Mouse (Mus musculus) embryonic facial prominence, embryonic 10.5 days (tissue): Measurements from ENCODE around the gene Dennd2a. TPM values are rescaled to one million over a fixed set of nuclear protein-coding genes. Genes with fewer than 3 reads are reported as not detected.

Experiments used
- DNase-seq: peaks from one replicate; pipeline ENCODE4 v3.0.0-alpha.2; 2017; ENCODE audit warnings: low spot score
- H3K27ac ChIP-seq: fragments of 300-500 bp; sonication (generic); replicated peaks from 2 replicates; pipeline ENCODE4 v1.5.1; 2016; ENCODE audit warnings: mild to moderate bottlenecking
- H3K27me3 ChIP-seq: fragments of 300-500 bp; sonication (generic); replicated peaks from 2 replicates; pipeline ENCODE4 v1.6.1; 2016; ENCODE audit warnings: low read depth, mild to moderate bottlenecking; ENCODE audit not compliant: poor library complexity, severe bottlenecking
- H3K36me3 ChIP-seq: fragments of 300-500 bp; sonication (generic); replicated peaks from 2 replicates; pipeline ENCODE4 v1.6.1; 2016; ENCODE audit warnings: mild to moderate bottlenecking, moderate library complexity
- H3K4me1 ChIP-seq: fragments of 300-500 bp; sonication (generic); 2 replicates; pipeline ENCODE4 v1.6.1; 2016
- H3K4me3 ChIP-seq: fragments of 300-500 bp; sonication (generic); 2 replicates; pipeline ENCODE4 v1.5.1; 2016; ENCODE audit warnings: mild to moderate bottlenecking, moderate library complexity
- H3K9me3 ChIP-seq: fragments of 300-500 bp; sonication (generic); 2 replicates; pipeline ENCODE4 v1.6.1; 2016; ENCODE audit warnings: mild to moderate bottlenecking
- WGBS: fragments of 180-500 bp; shearing (Covaris S2); methylation state at CpG from one replicate; pipeline ENCODE4 v1.1.7; 2016; 5-methylcytosine and 5-hydroxymethylcytosine counted together
- polyA plus RNA-seq: library from polyadenylated mRNA; unstranded; fragments of >200 nt; fragmentation: Nextera tagmentation; extraction: Ambion mirVana; gene quantifications from 2 replicates; pipeline ENCODE4 v1.2.1, GENCODE M21; 2016

Dennd2a gene
- polyA plus RNA-seq = 34.3 and 37.8 TPM in 2 replicates

DNA sequence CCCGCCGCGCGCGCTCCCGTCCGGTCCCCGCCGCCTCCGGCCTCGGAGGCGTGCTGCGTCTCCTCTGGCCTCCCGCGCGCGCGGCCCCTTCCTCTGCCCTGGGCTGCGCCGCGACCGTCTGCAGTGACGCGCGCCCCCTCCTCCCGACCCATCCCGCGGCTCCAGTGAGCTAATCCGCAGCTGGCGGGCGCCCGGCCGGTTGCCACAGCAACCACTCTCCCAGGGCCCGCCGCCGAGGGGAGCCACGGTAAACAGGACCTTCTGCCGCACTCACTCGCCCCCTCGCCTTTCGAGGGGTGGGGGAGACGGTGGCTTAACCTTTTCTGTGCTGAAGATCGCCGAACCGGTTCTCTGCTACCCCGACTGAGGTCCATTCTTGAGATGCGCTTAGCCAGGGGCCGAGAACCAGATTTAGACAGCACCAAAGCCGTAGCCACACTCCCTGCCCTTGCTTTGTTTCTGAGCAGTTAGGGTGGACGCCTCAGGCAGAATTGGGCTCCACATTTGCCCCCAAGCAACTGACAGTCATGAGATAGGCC is at the start of gene Dennd2a:
Gene Dennd2a (minus strand): TSS at position 145 of the 539 bp plus-strand sequence.
- under 1% methylated on average over 50 of the region's 50 CpGs for WGBS
- H3K27me3 ChIP-seq = no peaks in the 10 kb centered on the region
- peaks cover 19% of the 10 kb centered on the region for H3K36me3 ChIP-seq
- peak; percentile 97 for DNase-seq
- no peaks in the 10 kb centered on the region for H3K9me3 ChIP-seq
- H3K4me1 ChIP-seq = peaks cover 50% of the 10 kb centered on the region
- H3K4me3 ChIP-seq = peak within 1 kb of the TSS; percentile 92
- peak within 1 kb of the TSS; percentile 99 for H3K27ac ChIP-seq

DNA sequence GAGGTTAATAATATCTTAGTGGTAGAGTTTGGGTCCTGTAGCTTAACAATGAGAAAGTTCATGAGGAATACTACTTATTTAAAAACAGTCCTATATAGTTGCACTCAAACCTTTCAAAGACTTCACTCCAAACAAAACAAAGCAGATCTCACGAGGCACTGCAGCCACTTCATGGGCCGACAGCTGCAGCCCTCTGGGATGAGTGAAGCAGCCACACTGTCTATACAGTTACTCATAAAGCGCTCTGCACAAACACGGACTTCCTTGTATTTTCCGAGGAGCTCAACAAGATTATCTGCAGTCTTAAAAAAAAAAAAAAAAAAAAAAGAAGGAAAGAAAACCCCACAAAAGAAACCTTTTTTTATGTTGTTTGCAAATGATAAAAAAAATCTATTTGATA is 49.7 kb upstream of the Dennd2a start:
- no peaks in the 10 kb centered on the region for H3K4me1 ChIP-seq
- H3K36me3 ChIP-seq = peaks cover 34% of the 10 kb centered on the region
- H3K4me3 ChIP-seq = no peak overlapping the region
- no peak overlapping the region for H3K27ac ChIP-seq
- 82% methylated on average over 5 of the region's 5 CpGs for WGBS
- no peaks in the 10 kb centered on the region for H3K9me3 ChIP-seq
- no peak for DNase-seq
- no peaks in the 10 kb centered on the region for H3K27me3 ChIP-seq

DNA sequence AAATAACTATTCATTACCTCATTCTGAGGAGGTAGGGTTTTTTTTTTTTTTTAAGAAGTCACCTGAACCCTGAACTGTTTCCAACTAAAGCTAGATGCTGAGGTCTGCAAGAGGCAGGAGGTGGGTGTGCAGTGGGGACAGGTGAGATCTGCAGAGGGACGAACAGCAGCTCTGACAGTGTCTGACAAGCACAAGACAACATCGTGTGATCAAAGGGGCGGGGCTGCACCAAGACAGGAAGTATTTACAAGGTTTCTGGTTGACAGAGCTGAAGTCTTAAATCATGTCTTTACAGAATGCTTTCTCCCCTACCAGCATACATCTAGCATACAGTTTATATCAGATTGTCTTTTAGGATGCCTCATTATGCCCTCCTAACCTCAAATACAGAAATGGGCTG is 49.2 kb upstream of the Dennd2a start:
- H3K36me3 ChIP-seq = peaks cover 37% of the 10 kb centered on the region
- no peak overlapping the region for H3K4me3 ChIP-seq
- WGBS = 74% methylated on average over 3 of the region's 3 CpGs
- no peaks in the 10 kb centered on the region for H3K4me1 ChIP-seq
- H3K27me3 ChIP-seq = no peaks in the 10 kb centered on the region
- no peaks in the 10 kb centered on the region for H3K9me3 ChIP-seq
- DNase-seq = no peak
- no peak overlapping the region for H3K27ac ChIP-seq

DNA sequence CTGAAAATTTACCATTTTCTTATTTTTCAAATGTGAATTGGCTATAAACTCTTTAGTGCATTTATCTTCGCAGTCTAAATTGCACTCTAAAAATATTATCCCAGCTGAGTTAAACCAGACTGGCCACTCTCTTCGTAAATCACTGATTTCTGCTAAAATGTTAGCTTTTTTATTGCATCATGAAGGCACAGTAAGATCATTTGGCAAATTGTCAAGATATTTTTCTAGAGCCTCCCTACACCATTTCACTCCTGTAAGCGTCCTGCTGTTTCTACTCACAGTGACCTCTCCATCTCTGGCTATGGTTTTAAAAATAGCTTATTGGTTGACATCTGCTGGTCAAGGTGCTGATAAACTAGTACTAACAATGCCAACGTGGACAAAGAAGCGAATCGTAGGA is 48.4 kb upstream of the Dennd2a start:
- no peak overlapping the region for H3K4me3 ChIP-seq
- no peak for DNase-seq
- H3K9me3 ChIP-seq = no peaks in the 10 kb centered on the region
- H3K4me1 ChIP-seq = no peaks in the 10 kb centered on the region
- no peak overlapping the region for H3K27ac ChIP-seq
- no peaks in the 10 kb centered on the region for H3K27me3 ChIP-seq
- peaks cover 34% of the 10 kb centered on the region for H3K36me3 ChIP-seq
- 93% methylated on average over 6 of the region's 6 CpGs for WGBS

DNA sequence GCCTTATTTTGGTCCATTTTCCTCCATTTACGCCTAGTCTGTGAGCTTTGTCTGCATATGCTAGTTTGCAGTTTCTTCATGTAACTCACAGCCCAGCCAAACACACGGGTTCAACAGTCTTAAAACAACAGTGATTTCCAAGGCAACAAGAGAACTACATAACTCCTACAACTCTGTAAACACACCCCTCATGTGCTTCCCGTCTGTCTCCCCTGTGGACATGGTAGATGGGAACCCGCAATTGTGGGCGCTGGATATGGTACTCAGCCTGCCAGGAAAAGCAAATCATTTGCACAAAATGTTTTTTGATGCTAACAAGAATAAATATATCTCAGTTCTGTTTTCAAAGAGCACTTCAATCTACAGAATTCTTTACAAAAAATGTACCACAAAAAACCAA is 46.9 kb upstream of the Dennd2a start:
- H3K27ac ChIP-seq = no peak overlapping the region
- no peaks in the 10 kb centered on the region for H3K9me3 ChIP-seq
- no peak overlapping the region for H3K4me3 ChIP-seq
- H3K27me3 ChIP-seq = no peaks in the 10 kb centered on the region
- peaks cover 37% of the 10 kb centered on the region for H3K36me3 ChIP-seq
- 92% methylated on average over 5 of the region's 5 CpGs for WGBS
- no peak for DNase-seq
- H3K4me1 ChIP-seq = no peaks in the 10 kb centered on the region

DNA sequence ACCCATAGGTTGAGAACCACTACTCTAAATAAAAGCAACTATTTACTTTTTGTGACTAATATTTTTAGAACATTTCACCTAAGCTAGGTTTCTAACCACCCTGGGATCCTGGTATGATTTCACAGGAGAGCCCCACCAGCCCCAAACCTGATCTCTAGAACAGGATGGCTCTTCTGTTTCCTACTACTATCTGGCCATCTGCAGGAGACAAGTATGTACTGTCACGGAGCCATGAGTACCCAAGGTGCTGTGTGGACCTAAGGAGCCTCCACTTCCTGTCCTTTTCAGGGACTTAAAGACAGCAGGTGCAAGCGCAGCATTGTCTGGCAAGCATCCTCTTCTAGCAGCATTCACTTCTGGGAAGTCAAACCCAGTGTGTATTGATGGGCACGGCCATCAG is 44.2 kb upstream of the Dennd2a start:
- no peak for DNase-seq
- H3K27ac ChIP-seq = no peak overlapping the region
- H3K4me3 ChIP-seq = no peak overlapping the region
- 88% methylated on average over 3 of the region's 3 CpGs for WGBS
- H3K36me3 ChIP-seq = peaks cover 61% of the 10 kb centered on the region
- H3K9me3 ChIP-seq = no peaks in the 10 kb centered on the region
- H3K27me3 ChIP-seq = no peaks in the 10 kb centered on the region
- H3K4me1 ChIP-seq = no peaks in the 10 kb centered on the region

DNA sequence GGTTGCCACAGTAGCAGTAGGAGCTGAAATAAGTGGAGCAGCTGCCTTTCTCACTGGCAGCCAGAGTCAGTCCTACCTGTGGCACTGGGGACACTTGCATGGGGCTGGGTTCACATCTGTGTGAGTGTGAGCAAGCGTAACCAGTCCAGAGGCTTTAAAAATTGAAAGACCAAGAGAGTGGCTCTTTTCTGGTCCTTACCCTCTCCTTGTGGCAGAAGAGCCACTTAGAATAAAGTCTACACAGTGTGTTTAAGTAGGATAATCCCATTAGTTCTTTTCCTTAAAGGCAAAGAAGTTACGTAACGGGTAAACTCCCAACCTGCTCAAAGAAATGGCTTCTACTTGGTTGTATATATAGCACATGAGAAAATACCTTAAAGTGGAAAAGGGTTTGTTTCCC is 43.2 kb upstream of the Dennd2a start:
- no peaks in the 10 kb centered on the region for H3K9me3 ChIP-seq
- no peaks in the 10 kb centered on the region for H3K27me3 ChIP-seq
- H3K36me3 ChIP-seq = peaks cover 68% of the 10 kb centered on the region
- H3K4me1 ChIP-seq = no peaks in the 10 kb centered on the region
- no peak overlapping the region for H3K27ac ChIP-seq
- DNase-seq = no peak
- H3K4me3 ChIP-seq = no peak overlapping the region
- 94% methylated on average over 3 of the region's 3 CpGs for WGBS

DNA sequence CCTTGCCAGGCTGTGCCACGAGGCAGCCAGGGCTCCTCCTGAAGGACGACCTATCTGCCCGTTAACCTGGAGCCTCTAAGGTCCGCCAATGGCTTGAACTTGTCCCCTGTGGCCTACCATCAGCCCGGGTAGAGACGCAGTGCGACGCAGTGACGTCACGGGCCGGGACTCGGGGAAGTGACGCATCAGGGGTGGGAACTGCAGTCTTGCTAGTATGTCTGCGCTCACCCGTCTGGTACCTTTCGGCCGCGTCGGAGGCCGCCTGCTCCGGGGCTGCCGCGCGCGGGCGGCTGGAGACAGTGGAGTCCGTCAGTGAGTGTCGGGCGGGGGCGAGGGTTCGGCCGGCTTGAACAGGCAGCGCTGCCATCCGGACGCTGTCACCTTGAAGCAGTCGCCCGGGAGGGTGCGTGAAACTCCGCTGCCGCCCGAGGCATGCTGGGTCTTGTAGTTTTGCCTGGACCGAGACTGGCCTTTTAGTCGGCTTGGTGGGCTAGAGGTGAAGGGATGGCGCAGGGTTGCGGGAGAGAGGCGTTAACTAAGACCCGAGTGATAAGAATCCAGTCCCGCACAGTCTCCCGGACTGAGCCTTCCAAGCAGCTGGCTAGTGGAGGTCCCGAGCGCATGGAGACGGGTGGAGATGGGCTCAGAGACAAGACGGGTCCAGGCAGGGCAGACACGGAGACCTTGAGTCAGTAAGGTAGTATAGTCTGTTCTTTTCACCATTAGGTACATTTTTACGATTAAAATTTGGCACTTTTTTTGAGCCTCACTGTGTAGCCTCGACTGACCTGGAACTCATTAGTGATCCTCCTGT is 34.9 kb upstream of the Dennd2a start, which contains the start of gene Ndufb2:
Gene Ndufb2 (plus strand): TSS at position 174 of the 814 bp plus-strand sequence.
- WGBS = under 1% methylated on average over 56 of the region's 56 CpGs
- peaks cover 40% of the 10 kb centered on the region for H3K36me3 ChIP-seq
- no peaks in the 10 kb centered on the region for H3K27me3 ChIP-seq
- peak within 1 kb of the TSS; percentile 88 for H3K4me3 ChIP-seq
- no peaks in the 10 kb centered on the region for H3K9me3 ChIP-seq
- H3K27ac ChIP-seq = peak within 1 kb of the TSS; percentile 95
- peaks cover 14% of the 10 kb centered on the region for H3K4me1 ChIP-seq
- DNase-seq = peak; percentile 96

DNA sequence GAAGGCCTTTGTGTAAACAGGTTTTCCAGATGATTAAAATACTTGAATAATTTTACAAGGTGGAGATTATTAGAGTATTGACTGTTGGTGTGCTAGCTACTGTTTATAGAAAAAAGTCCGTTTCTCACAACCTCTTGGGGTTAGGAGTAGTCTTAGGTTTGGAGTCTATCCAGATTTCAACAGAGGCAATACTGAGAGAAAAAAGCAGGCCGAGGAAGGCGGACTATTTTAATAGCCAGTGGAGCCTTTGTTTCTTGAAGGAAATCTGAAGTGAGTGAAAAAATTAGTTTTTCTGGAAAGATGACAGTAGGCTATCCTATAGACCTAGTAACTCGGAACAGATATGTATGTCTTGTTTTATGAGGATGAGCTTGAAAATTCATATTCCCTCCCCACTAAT is 33.8 kb upstream of the Dennd2a start:
- peak overlapping the region; percentile 88 for H3K4me3 ChIP-seq

DNA sequence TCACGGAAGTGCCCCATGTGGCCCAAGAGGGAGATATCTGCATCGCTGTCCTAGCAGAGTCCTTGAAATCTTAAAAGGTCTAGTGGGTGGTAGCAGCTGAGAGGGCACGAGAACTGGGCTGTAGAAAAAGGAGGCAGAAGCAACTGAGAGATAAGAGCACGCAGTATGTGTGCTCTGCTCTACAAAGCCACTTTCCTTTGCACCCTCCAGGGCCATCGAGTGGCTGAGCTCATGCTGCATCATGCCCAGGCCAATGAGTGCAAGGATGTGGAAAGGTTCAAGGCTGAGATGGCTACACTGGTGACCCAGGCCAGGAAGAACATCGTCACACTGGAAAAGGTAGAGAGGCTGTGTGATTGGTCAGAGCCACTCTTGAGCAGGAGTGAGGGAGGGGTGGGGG is 27.9 kb upstream of the Dennd2a start, which contains the start of gene Gm42420:
Gene Gm42420 (plus strand): TSS at position 237 of the 400 bp plus-strand sequence.
- WGBS = 92% methylated on average over 6 of the region's 6 CpGs
- Histone ChIP-seq H3K4me3 (no peak within 1 kb of the TSS), H3K27me3 (no peaks in the 10 kb centered on the region), H3K4me1 (no peaks in the 10 kb centered on the region), H3K9me3 (no peaks in the 10 kb centered on the region), H3K36me3 (peaks cover 78% of the 10 kb centered on the region), H3K27ac (no peak within 1 kb of the TSS)
- DNase-seq = no peak

More for the DNA sequence above, 33.8 kb upstream of the Dennd2a start:
- Histone ChIP-seq H3K4me1 (peaks cover 14% of the 10 kb centered on the region), H3K27me3 (no peaks in the 10 kb centered on the region), H3K9me3 (no peaks in the 10 kb centered on the region), H3K27ac (no peak overlapping the region), H3K36me3 (peaks cover 40% of the 10 kb centered on the region)
- DNase-seq = no peak
- WGBS = 90% methylated on average over 4 of the region's 4 CpGs

DNA sequence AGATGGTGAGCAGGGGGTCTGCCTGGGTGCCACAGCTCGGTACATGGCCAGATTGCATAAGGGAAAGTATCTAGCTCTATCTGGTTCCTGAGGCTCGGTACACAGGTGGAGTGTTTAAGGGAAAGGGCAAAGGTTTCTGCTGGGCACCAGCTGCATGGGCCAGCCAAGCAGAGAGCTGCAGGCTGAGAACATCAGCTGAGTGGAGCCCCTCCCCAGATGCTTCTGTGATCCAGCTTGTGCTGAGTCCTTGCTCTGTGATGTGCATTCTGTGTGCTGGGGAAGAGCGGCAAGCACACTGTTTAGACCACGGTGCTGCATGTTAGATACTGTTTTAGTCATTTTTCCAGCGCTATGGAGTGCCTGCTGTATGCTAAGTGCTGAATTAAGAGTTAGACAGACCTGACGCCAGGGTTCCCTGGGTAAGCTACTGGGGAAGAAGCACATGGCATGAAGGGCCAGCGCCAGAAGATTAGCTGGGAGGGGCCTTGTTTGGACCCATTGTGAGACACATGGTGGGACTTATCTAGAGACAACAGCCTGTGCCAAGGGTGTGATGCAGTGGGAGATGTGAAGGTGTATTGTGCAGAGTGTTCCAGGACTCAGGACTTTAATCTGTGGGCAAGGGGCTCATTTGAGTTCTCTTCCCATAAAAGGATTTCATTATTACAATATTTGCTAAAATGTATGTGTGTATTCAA is 23.6 kb upstream of the Dennd2a start:
- WGBS = 81% methylated on average over 7 of the region's 7 CpGs
- Histone ChIP-seq H3K27me3 (no peaks in the 10 kb centered on the region), H3K9me3 (no peaks in the 10 kb centered on the region), H3K36me3 (peaks cover 73% of the 10 kb centered on the region), H3K4me1 (no peaks in the 10 kb centered on the region), H3K27ac (no peak overlapping the region), H3K4me3 (no peak overlapping the region)
- DNase-seq = no peak

DNA sequence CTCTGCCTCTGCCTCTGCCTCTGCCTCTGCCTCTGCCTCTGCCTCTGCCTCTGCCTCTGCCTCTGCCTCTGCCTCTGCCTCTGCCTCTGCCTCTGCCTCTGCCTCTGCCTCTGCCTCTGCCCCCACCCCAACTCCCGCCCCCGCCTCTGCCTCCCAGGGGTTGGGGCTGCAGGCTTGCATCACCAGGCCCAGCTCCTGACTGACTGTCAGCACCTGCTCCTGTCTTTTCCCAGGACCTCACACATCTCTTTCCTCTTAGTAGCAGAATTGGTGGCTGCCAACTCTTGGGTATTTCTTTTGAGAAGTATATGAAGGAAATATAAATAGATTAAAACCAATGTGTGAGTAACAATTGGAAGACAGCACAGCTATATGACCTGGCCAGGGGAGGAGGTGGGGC is 22.9 kb upstream of the Dennd2a start:
- H3K9me3 ChIP-seq = no peaks in the 10 kb centered on the region
- DNase-seq = no peak

More for the DNA sequence above, 22.9 kb upstream of the Dennd2a start:
- peaks cover 66% of the 10 kb centered on the region for H3K36me3 ChIP-seq
- no peak overlapping the region for H3K4me3 ChIP-seq
- H3K27me3 ChIP-seq = no peaks in the 10 kb centered on the region
- H3K4me1 ChIP-seq = no peaks in the 10 kb centered on the region
- WGBS = 69% methylated on average over 2 of the region's 2 CpGs
- no peak overlapping the region for H3K27ac ChIP-seq
